Mouse (Mus musculus) heart, postnatal 0 days (tissue): ENCODE results near the gene Gm49395.

ENCODE experiments used
- CTCF ChIP-seq: IDR thresholded peaks from 2 replicates; pipeline ENCODE4 v1.5.1; 2016; ENCODE audit warnings: antibody characterized with exemption, control low read depth, low read depth
- EP300 ChIP-seq: IDR thresholded peaks from 2 replicates; pipeline ENCODE4 v1.6.1; 2016; ENCODE audit warnings: antibody characterized with exemption, low read depth

- TF ChIP-seq EP300 = no peak
- no peak for TF ChIP-seq CTCF
These were observed 2.3 kb downstream of the Gm49395 start for GRCm38 (mm10) chr13:115099381-115099780.
